21 mouse cellular contexts compared by ENCODE assay signal in genomic region chr1:72714547-72714946, GRCm38 (mm10). TPM values are rescaled to one million over a fixed set of nuclear protein-coding genes. Genes with fewer than 3 reads are reported as not detected.
"Had no signal": no experiment of that assay in that cellular context is flagged by ENCODE, and none has a peak within 500 bp of the region (broad histone marks: within the 10 kb centered on the region; RNA-seq: fewer than 3 reads in every experiment).

No protein-coding gene starts in this region.

- H3K27ac ChIP-seq: kidney, postnatal 0 days; limb, embryonic 12.5 days; lung, embryonic 15.5 days; macrophage had no signal

- H3K27me3 ChIP-seq: limb, embryonic 12.5 days; lung, embryonic 15.5 days; megakaryocyte, embryonic 14.5 days had no signal

- H3K9me3 ChIP-seq: limb, embryonic 12.5 days; lung, embryonic 15.5 days; megakaryocyte, embryonic 14.5 days had no signal

- H3K4me3 ChIP-seq: limb, embryonic 12.5 days; lung, embryonic 15.5 days; megakaryocyte, embryonic 14.5 days had no signal

- H3K9ac ChIP-seq: limb, embryonic 12.5 days; liver, postnatal 0 days; lung, embryonic 15.5 days had no signal

- DNase-seq: kidney, adult 8-10 months; layer of hippocampus, adult 9-11 months; liver, postnatal 0 days; lung, postnatal 14 days; right cerebral cortex, adult 18-20 months; right cerebral cortex, postnatal 25 days; thymus, postnatal 36 days had no signal

RNA-seq across cellular contexts. Expression of gene Ankar, which starts 14.2 kb away (rescaled TPM):
- total RNA-seq: layer of hippocampus, adult 18-20 months; left cerebral cortex, postnatal 36 days; liver, adult 2 months had no signal
- polyA plus RNA-seq: kidney, postnatal 0 days; limb, embryonic 12.5 days; liver, adult 2 months; liver, postnatal 0 days; lung, embryonic 15.5 days; macrophage; midbrain, embryonic 11.5 days; midbrain, embryonic 16.5 days; neural tube, embryonic 14.5 days; small intestine, adult 2 months; stomach, embryonic 16.5 days; thymus, postnatal 0 days had no signal
